Mouse (Mus musculus) liver, adult 2 months (tissue): Measurements from ENCODE around the gene Gm14326. TPM values are rescaled to one million over a fixed set of nuclear protein-coding genes. Genes with fewer than 3 reads are reported as not detected.

Source experiments
- polyA plus RNA-seq: library from polyadenylated mRNA; depleted of rRNA; stranded (reverse); fragments of >200 nt; gene quantifications from 2 replicates; pipeline ENCODE4 v1.2.3, GENCODE M21; 2012; rRNA removed
- total RNA-seq: library from RNA; depleted of rRNA; stranded (reverse); fragments of >200 nt; gene quantifications from 2 replicates; pipeline ENCODE4 v1.2.3, GENCODE M21; 2014; rRNA removed

Gene Gm14326
- total and polyA plus RNA-seq, 2 experiments: 0.97 to 12.6 TPM

Other genes with a start within 250 kb of the Gm14326 start
- 1.5 and 2.8 TPM in 2 replicates for gene Gm14322, start 198.0 kb downstream of the Gm14326 start, total RNA-seq
- 0.26 TPM in 1 of 2 replicates, not detected in the other for gene Gm14322, start 198.0 kb downstream of the Gm14326 start, polyA plus RNA-seq
- gene Gm14325, start 117.0 kb downstream of the Gm14326 start, total RNA-seq: 23.4 and 34.7 TPM in 2 replicates
- gene Gm14325, start 117.0 kb downstream of the Gm14326 start, polyA plus RNA-seq: 4.0 and 5.1 TPM in 2 replicates
- 5.9 and 7.7 TPM in 2 replicates for gene Gm14327, start 60.2 kb downstream of the Gm14326 start, total RNA-seq
- 1.3 and 1.8 TPM in 2 replicates for gene Gm14327, start 60.2 kb downstream of the Gm14326 start, polyA plus RNA-seq
- gene Zfp972, start 31.7 kb downstream of the Gm14326 start, total RNA-seq: 1.4 and 5.3 TPM in 2 replicates
- 0.24 TPM in 1 of 2 replicates, not detected in the other for gene Zfp972, start 31.7 kb downstream of the Gm14326 start, polyA plus RNA-seq
- gene Zfp971, start 66.0 kb upstream of the Gm14326 start, total RNA-seq: 15.2 and 20.0 TPM in 2 replicates
- 1.1 TPM in 2 replicates for gene Zfp971, start 66.0 kb upstream of the Gm14326 start, polyA plus RNA-seq
- 11.8 and 15.0 TPM in 2 replicates for gene Zfp931, start 121.2 kb upstream of the Gm14326 start, total RNA-seq
- 1.3 TPM in 2 replicates for gene Zfp931, start 121.2 kb upstream of the Gm14326 start, polyA plus RNA-seq
- not detected in 2 replicates for gene Phactr3, start 161.7 kb upstream of the Gm14326 start, total RNA-seq
- not detected in 2 replicates for gene Phactr3, start 161.7 kb upstream of the Gm14326 start, polyA plus RNA-seq